8 mouse cellular contexts compared by ENCODE assay signal in genomic region chr14:54900383-54900782, GRCm38 (mm10). TPM values are rescaled to one million over a fixed set of nuclear protein-coding genes. Genes with fewer than 3 reads are reported as not detected.
DNase-seq lines count a peak whose midpoint lies in the region; ATAC-seq and TF ChIP-seq lines count a peak whose summit lies in the region.

No protein-coding gene starts in this region.

- in situ Hi-C loops in ES-E14 (cut with MboI; ENCODE audit: low sequenced_read_pairs in 2 of 2, unreplicated experiment in 2 of 2), result loop anchor here in 1 of 2 experiments (10.0 kb wide), 1 partner anchor 114 kb away; the partner anchor contains the start of gene Ngdn

- H3K4me3 ChIP-seq in ES-E14 (ENCODE audit: insufficient read depth in 1 of 2, low read depth in 1 of 2, low read length in 2 of 2, poor library complexity in 1 of 2, severe bottlenecking in 1 of 2), result no peak overlapping the region
- H3K4me3 ChIP-seq in lung, adult 2 months (replicated peaks; ENCODE audit: extremely low read depth, low read depth, low read length), result no peak overlapping the region

- H3K9ac ChIP-seq in ES-E14 (ENCODE audit: insufficient read depth, low read depth, low read length, poor library complexity, severe bottlenecking), result no peak overlapping the region

- no peak overlapping the region for H3K27ac ChIP-seq in ES-E14 (ENCODE audit: insufficient read depth, low read depth, low read length, poor library complexity, severe bottlenecking)

- DNase-seq in ES-E14 (ENCODE audit: low read depth, low spot score), result no peak
- peak; percentile 92 for DNase-seq in brain, embryonic 14.5 days (ENCODE audit: low read depth)
- peak; percentile 63 to 92 for DNase-seq in layer of hippocampus, adult 18-20 months (ENCODE audit: low spot score in 2 of 2)
- DNase-seq in lung, adult 2 months, result peak; percentile 44
- peak; percentile 58 to 60 for DNase-seq in urinary bladder, postnatal 36 days (ENCODE audit: low spot score in 2 of 2)

- no peaks in the 10 kb centered on the region for H3K9me3 ChIP-seq in ES-E14 (ENCODE audit: control insufficient read depth, insufficient read depth, low read depth, low read length)

- peak; percentile 66; the same call in 1 of the 2 replicates for TF ChIP-seq CTCF in brain, embryonic 14.5 days (IDR thresholded peaks at IDR 0.05; ENCODE audit: borderline replicate concordance, extremely low read depth, insufficient read depth, insufficient read length)
- TF ChIP-seq CTCF in lung, adult 2 months (IDR thresholded peaks at IDR 0.05; ENCODE audit: insufficient read depth, low read length), result peak; percentile 32; the same call in 1 of the 2 replicates

- peaks cover 18% of the 10 kb centered on the region for H3K36me3 ChIP-seq in ES-E14 (ENCODE audit: control insufficient read depth, insufficient read depth, low read length, poor library complexity, severe bottlenecking)

- ATAC-seq in erythroid progenitor cell, adult 5-6 weeks (replicated peaks; ENCODE audit: low FRiP score, poor library complexity, severe bottlenecking), result peak; percentile 56; the same call in 1 of the 2 replicates
- peak; percentile 70 to 77 for ATAC-seq in hematopoietic stem cell, adult 5-6 weeks (replicated peaks in 1 of 2; ENCODE audit: insufficient read depth in 1 of 2, low FRiP score in 2 of 2, low TSS enrichment in 1 of 2, low read depth in 1 of 2, poor library complexity in 2 of 2, severe bottlenecking in 2 of 2)
- ATAC-seq in neutrophil, adult 5-6 weeks (ENCODE audit: extremely low read depth, insufficient number of reproducible peaks, low FRiP score, poor library complexity, severe bottlenecking), result peak; percentile 86

- 0% methylated on average over 3 of the region's 3 CpGs for WGBS in lung, adult 2 months

- TF ChIP-seq POLR2A in brain, embryonic 14.5 days (IDR thresholded peaks at IDR 0.05; ENCODE audit: borderline replicate concordance, extremely low read depth, insufficient read depth, insufficient read length, poor library complexity, severe bottlenecking), result no peak
- TF ChIP-seq POLR2A in lung, adult 2 months (IDR thresholded peaks at IDR 0.05; ENCODE audit: borderline replicate concordance, extremely low read depth, low read depth, low read length), result no peak

- H3K4me1 ChIP-seq in ES-E14 (ENCODE audit: control insufficient read depth in 2 of 2, insufficient read depth in 2 of 2, low read length in 2 of 2, poor library complexity in 1 of 2), result peaks cover 3 to 7% of the 10 kb centered on the region in 2 experiments; a peak in 3 of 4 replicates
- no peaks in the 10 kb centered on the region for H3K4me1 ChIP-seq in lung, adult 2 months (ENCODE audit: control insufficient read depth, insufficient read depth, low read length)

TF ChIP-seq in ES-E14, 5 proteins besides CTCF, POLR2A, EP300 and RAD21:
- TF ChIP-seq ZNF384 (IDR thresholded peaks at IDR 0.05; ENCODE audit: low read depth, low read length), result no peak
- TF ChIP-seq HCFC1 (IDR thresholded peaks at IDR 0.05; ENCODE audit: borderline replicate concordance, insufficient read depth, low read length), result no peak
- no peak for TF ChIP-seq CHD2 (IDR thresholded peaks at IDR 0.05; ENCODE audit: low read depth, low read length)
- TF ChIP-seq MAFK (IDR thresholded peaks at IDR 0.05; ENCODE audit: insufficient read depth, low read depth, low read length), result no peak
- TF ChIP-seq ZC3H11A (IDR thresholded peaks at IDR 0.05; ENCODE audit: borderline replicate concordance, low read depth, low read length), result peak; percentile 48; the same call in 1 of the 2 replicates
TF ChIP-seq in ES-E14: peak in this region for 1.

RNA-seq across cellular contexts. Expression of gene Pabpn1, which starts 8.1 kb away (rescaled TPM):
- 76.8 and 117 TPM in 2 replicates for total RNA-seq in ES-E14 (2012; rRNA removed)
- polyA plus RNA-seq in brain, embryonic 14.5 days (2012; rRNA removed), result 517 and 822 TPM in 2 replicates
- 49.9 and 68.1 TPM in 2 replicates for total RNA-seq in erythroid progenitor cell, adult 5-6 weeks (2015; ENCODE audit: low replicate concordance)
- total RNA-seq in erythroid progenitor cell, adult 5-6 weeks (2017; ENCODE audit: low replicate concordance), result 115 and 120 TPM in 2 replicates
- 268 and 313 TPM in 2 replicates for total RNA-seq in hematopoietic stem cell, adult 5-6 weeks (2017)
- 100 to 1,000 TPM; 227 to 252 TPM for total RNA-seq in layer of hippocampus, adult 18-20 months (2021)
- 77.5 and 112 TPM in 2 replicates for polyA plus RNA-seq in lung, adult 2 months (2012; rRNA removed)
- total RNA-seq in neutrophil, adult 5-6 weeks (2017), result 198 and 209 TPM in 2 replicates

RNA-seq across cellular contexts. Expression of gene Slc22a17, which starts 12.5 kb away (rescaled TPM):
- total RNA-seq in ES-E14 (2012; rRNA removed), result 5.2 and 16.2 TPM in 2 replicates
- polyA plus RNA-seq in brain, embryonic 14.5 days (2012; rRNA removed), result 466 and 718 TPM in 2 replicates
- not detected in 2 replicates for total RNA-seq in erythroid progenitor cell, adult 5-6 weeks (2015; ENCODE audit: low replicate concordance)
- total RNA-seq in erythroid progenitor cell, adult 5-6 weeks (2017; ENCODE audit: low replicate concordance), result not detected in 2 replicates
- 0.94 and 4.6 TPM in 2 replicates for total RNA-seq in hematopoietic stem cell, adult 5-6 weeks (2017)
- total RNA-seq in layer of hippocampus, adult 18-20 months (2021), result 100 to 1,000 TPM; 691 to 697 TPM
- 61.8 and 63.8 TPM in 2 replicates for polyA plus RNA-seq in lung, adult 2 months (2012; rRNA removed)
- total RNA-seq in neutrophil, adult 5-6 weeks (2017), result 0.25 and 0.47 TPM in 2 replicates

RNA-seq across cellular contexts. Expression of gene Gm20521, which starts 17.1 kb away (rescaled TPM):
- 0.71 and 0.79 TPM in 2 replicates for total RNA-seq in ES-E14 (2012; rRNA removed)
- 0.12 and 1.3 TPM in 2 replicates for polyA plus RNA-seq in brain, embryonic 14.5 days (2012; rRNA removed)
- total RNA-seq in erythroid progenitor cell, adult 5-6 weeks (2015; ENCODE audit: low replicate concordance), result not detected in 2 replicates
- not detected in 2 replicates for total RNA-seq in erythroid progenitor cell, adult 5-6 weeks (2017; ENCODE audit: low replicate concordance)
- not detected in 2 replicates for total RNA-seq in hematopoietic stem cell, adult 5-6 weeks (2017)
- 1 to 10 TPM in 1 of 2 experiments, under 1 TPM in 1; 0.45 to 7.3 TPM for total RNA-seq in layer of hippocampus, adult 18-20 months (2021)
- 6.8 TPM in 1 of 2 replicates, not detected in the other for polyA plus RNA-seq in lung, adult 2 months (2012; rRNA removed)
- not detected in 2 replicates for total RNA-seq in neutrophil, adult 5-6 weeks (2017)

RNA-seq across cellular contexts. Expression of gene Bcl2l2, which starts 17.2 kb away (rescaled TPM):
- 7.7 and 9.4 TPM in 2 replicates for total RNA-seq in ES-E14 (2012; rRNA removed)
- 39.5 and 47.2 TPM in 2 replicates for polyA plus RNA-seq in brain, embryonic 14.5 days (2012; rRNA removed)
- 1.7 TPM in 1 of 2 replicates, not detected in the other for total RNA-seq in erythroid progenitor cell, adult 5-6 weeks (2015; ENCODE audit: low replicate concordance)
- 1.7 TPM in 1 of 2 replicates, not detected in the other for total RNA-seq in erythroid progenitor cell, adult 5-6 weeks (2017; ENCODE audit: low replicate concordance)
- total RNA-seq in hematopoietic stem cell, adult 5-6 weeks (2017), result 6.1 and 13.1 TPM in 2 replicates
- 100 to 1,000 TPM; 121 to 124 TPM for total RNA-seq in layer of hippocampus, adult 18-20 months (2021)
- 69.3 and 70.1 TPM in 2 replicates for polyA plus RNA-seq in lung, adult 2 months (2012; rRNA removed)
- 3.6 and 6.6 TPM in 2 replicates for total RNA-seq in neutrophil, adult 5-6 weeks (2017)

RNA-seq across cellular contexts. Expression of gene Ppp1r3e, which starts 23.0 kb away (rescaled TPM):
- total RNA-seq in ES-E14 (2012; rRNA removed), result 0.62 and 0.74 TPM in 2 replicates
- polyA plus RNA-seq in brain, embryonic 14.5 days (2012; rRNA removed), result 13.7 and 21.9 TPM in 2 replicates
- total RNA-seq in erythroid progenitor cell, adult 5-6 weeks (2015; ENCODE audit: low replicate concordance), result 2.2 and 8.8 TPM in 2 replicates
- total RNA-seq in erythroid progenitor cell, adult 5-6 weeks (2017; ENCODE audit: low replicate concordance), result not detected in 2 replicates
- total RNA-seq in hematopoietic stem cell, adult 5-6 weeks (2017), result 2.6 and 3.6 TPM in 2 replicates
- 10 to 100 TPM; 19.3 to 19.7 TPM for total RNA-seq in layer of hippocampus, adult 18-20 months (2021)
- 17.8 and 24.4 TPM in 2 replicates for polyA plus RNA-seq in lung, adult 2 months (2012; rRNA removed)
- 0.47 TPM in 1 of 2 replicates, not detected in the other for total RNA-seq in neutrophil, adult 5-6 weeks (2017)

Comparison
In these comparisons a context has a peak if more than half of its experiments do, and no peak if none do; other contexts are left out.
1. RNA of gene Slc22a17, which starts 12.5 kb away (total RNA-seq): 691 to 697 TPM in layer of hippocampus, adult 18-20 months; 5.2 to 16.2 TPM in ES-E14, 0.94 to 4.6 TPM in hematopoietic stem cell, adult 5-6 weeks, 0.25 to 0.47 TPM in neutrophil, adult 5-6 weeks and not detected in erythroid progenitor cell, adult 5-6 weeks; every median in the first group is over 10 times any median in the second.
2. Peak in every context shown above with its lines, with median percentiles within 50 percentile points of each other: ATAC-seq.